Mouse (Mus musculus): ENCODE data around the gene Gigyf1. TPM values are rescaled to one million over a fixed set of nuclear protein-coding genes. Genes with fewer than 3 reads are reported as not detected.

Gigyf1 gene
- total and polyA plus RNA-seq, 3 experiments: 0.98 to 12.3 (median 5.9) TPM

- peaks cover 2 to 26% of the 10 kb centered on the region in 2 experiments for H3K4me1 ChIP-seq (ENCODE audit: control insufficient read depth in 1 of 2, insufficient read depth in 2 of 2)
- H3K79me2 ChIP-seq (replicated peaks; ENCODE audit: control insufficient read depth, extremely low read depth, insufficient read depth, poor library complexity, severe bottlenecking): no peaks in the 10 kb centered on the region
- no peaks in the 10 kb centered on the region for H3K9me3 ChIP-seq (replicated peaks; ENCODE audit: low read length)
- H3K36me3 ChIP-seq (replicated peaks in 1 of 2; ENCODE audit: control insufficient read depth in 1 of 2, insufficient read depth in 1 of 2, low read length in 1 of 2): no peaks in the 10 kb centered on the region
- no peak overlapping the region for H3K9ac ChIP-seq (ENCODE audit: insufficient read depth, low read depth)
- in situ Hi-C loops (cut with MboI; ENCODE audit: low pct_ligation_motif_present, low pct_unique_long_range_greater_than_20kb, low sequenced_read_pairs) (no loop called here), dilution Hi-C loops (cut with MboI; ENCODE audit: extremely low pct_ligation_motif_present, extremely low pct_unique_long_range_greater_than_20kb, low sequenced_read_pairs) (no loop called here)
- H3K27me3 ChIP-seq (replicated peaks): peaks cover 10% of the 10 kb centered on the region
- TF ChIP-seq USF1 (IDR thresholded peaks at IDR 0.05; ENCODE audit: low read depth, low read length) (no peak), TBP (conservative IDR thresholded peaks at IDR 0.05; ENCODE audit: low read depth, low read length) (no peak), CTCF (conservative IDR thresholded peaks at IDR 0.05 in 1 of 2, IDR thresholded peaks at IDR 0.05 in 1 of 2; ENCODE audit: low read depth in 2 of 2, low read length in 2 of 2) (no peak), E2F4 (IDR thresholded peaks at IDR 0.05; ENCODE audit: insufficient replicate concordance, low read depth, low read length) (no peak), EP300 (IDR thresholded peaks at IDR 0.05; ENCODE audit: low read length) (no peak), ZNF384 (IDR thresholded peaks at IDR 0.05; ENCODE audit: low read depth, low read length) (no peak), POLR2AphosphoS2 (IDR thresholded peaks at IDR 0.05; ENCODE audit: low read depth, low read length) (no peak), IRF4 (IDR thresholded peaks at IDR 0.05; ENCODE audit: low read depth, low read length) (no peak), NRF1 (IDR thresholded peaks at IDR 0.05; ENCODE audit: low read depth, low read length) (no peak), JUN (IDR thresholded peaks at IDR 0.05; ENCODE audit: insufficient read depth, low read depth, low read length) (no peak)
- no peak overlapping the region for H3K27ac ChIP-seq (ENCODE audit: insufficient read depth, low read depth)
- DNase-seq (ENCODE audit: extremely low read depth): no peak
- H3K4me3 ChIP-seq (replicated peaks in 1 of 3; ENCODE audit: low read depth in 2 of 3, low read length in 2 of 3, poor library complexity in 1 of 3): no peak overlapping the region
- no peak overlapping the region for H3K4me2 ChIP-seq (ENCODE audit: insufficient read depth, low read depth, poor library complexity, severe bottlenecking)
Measured at GRCm38 (mm10) chr5:137570691-137571586, 52.6 kb downstream of the Gigyf1 start.

- Histone ChIP-seq H3K4me3 (replicated peaks in 1 of 3; ENCODE audit: low read depth in 2 of 3, low read length in 2 of 3, poor library complexity in 1 of 3) (no peak overlapping the region), H3K79me2 (replicated peaks; ENCODE audit: control insufficient read depth, extremely low read depth, insufficient read depth, poor library complexity, severe bottlenecking) (no peaks in the 10 kb centered on the region), H3K9me3 (replicated peaks; ENCODE audit: low read length) (no peaks in the 10 kb centered on the region), H3K4me1 (ENCODE audit: control insufficient read depth in 1 of 2, insufficient read depth in 2 of 2) (peaks cover 0 to 17% of the 10 kb centered on the region in 2 experiments; a peak in 2 of 4 replicates), H3K27ac (ENCODE audit: insufficient read depth, low read depth) (no peak overlapping the region), H3K27me3 (replicated peaks) (peaks cover 11% of the 10 kb centered on the region), H3K36me3 (replicated peaks in 1 of 2; ENCODE audit: control insufficient read depth in 1 of 2, insufficient read depth in 1 of 2, low read length in 1 of 2) (no peaks in the 10 kb centered on the region), H3K9ac (ENCODE audit: insufficient read depth, low read depth) (no peak overlapping the region), H3K4me2 (ENCODE audit: insufficient read depth, low read depth, poor library complexity, severe bottlenecking) (no peak overlapping the region)
- dilution Hi-C loops (cut with MboI; ENCODE audit: extremely low pct_ligation_motif_present, extremely low pct_unique_long_range_greater_than_20kb, low sequenced_read_pairs): no loop called here
- no peak for DNase-seq (ENCODE audit: extremely low read depth)
- TF ChIP-seq NRF1 (IDR thresholded peaks at IDR 0.05; ENCODE audit: low read depth, low read length) (no peak), NELFE (IDR thresholded peaks at IDR 0.05; ENCODE audit: low read depth, low read length) (no peak), ETS1 (conservative IDR thresholded peaks at IDR 0.05; ENCODE audit: low read depth, low read length) (no peak), GABPA (IDR thresholded peaks at IDR 0.05; ENCODE audit: insufficient replicate concordance, low read depth, low read length) (no peak), UBTF (IDR thresholded peaks at IDR 0.05; ENCODE audit: low read depth, low read length) (no peak), POLR2AphosphoS2 (IDR thresholded peaks at IDR 0.05; ENCODE audit: low read depth, low read length) (no peak), ELF1 (IDR thresholded peaks at IDR 0.05; ENCODE audit: low read depth, low read length) (no peak), TCF12 (IDR thresholded peaks at IDR 0.05; ENCODE audit: low read depth, low read length) (no peak), JUN (IDR thresholded peaks at IDR 0.05; ENCODE audit: insufficient read depth, low read depth, low read length) (no peak), POLR2A (IDR thresholded peaks at IDR 0.05; ENCODE audit: low read depth, low read length) (no peak), ZMIZ1 (IDR thresholded peaks at IDR 0.05; ENCODE audit: low read depth, low read length) (no peak), CTCF (conservative IDR thresholded peaks at IDR 0.05 in 1 of 2, IDR thresholded peaks at IDR 0.05 in 1 of 2; ENCODE audit: low read depth in 2 of 2, low read length in 2 of 2) (no peak), ZKSCAN1 (IDR thresholded peaks at IDR 0.05; ENCODE audit: borderline replicate concordance, low read depth, low read length) (no peak)
- in situ Hi-C loops (cut with MboI; ENCODE audit: low pct_ligation_motif_present, low pct_unique_long_range_greater_than_20kb, low sequenced_read_pairs): no loop called here
Measured at GRCm38 (mm10) chr5:137574470-137574901, 56.1 kb downstream of the Gigyf1 start.

Other genes starting within 250 kb of the Gigyf1 start
Only the 20 nearest of the 22 such genes appear.
- 2.9 and 4.1 TPM in 2 replicates for gene Ufsp1, start 223.9 kb upstream of the Gigyf1 start, total RNA-seq (2012; rRNA removed)
- gene Ufsp1, start 223.9 kb upstream of the Gigyf1 start, total RNA-seq (2014; rRNA removed): 0.91 and 1.6 TPM in 2 replicates
- gene Ufsp1, start 223.9 kb upstream of the Gigyf1 start, polyA plus RNA-seq (2012; ENCODE audit: insufficient read length, low read depth): 4.4 and 5.2 TPM in 2 replicates
- gene Srrt, start 210.9 kb upstream of the Gigyf1 start, total RNA-seq (2012; rRNA removed): 165 and 267 TPM in 2 replicates
- 148 and 183 TPM in 2 replicates for gene Srrt, start 210.9 kb upstream of the Gigyf1 start, total RNA-seq (2014; rRNA removed)
- 493 and 576 TPM in 2 replicates for gene Srrt, start 210.9 kb upstream of the Gigyf1 start, polyA plus RNA-seq (2012; ENCODE audit: insufficient read length, low read depth)
- 1.4 and 1.8 TPM in 2 replicates for gene Trip6, start 204.1 kb upstream of the Gigyf1 start, total RNA-seq (2012; rRNA removed)
- 0.81 and 0.86 TPM in 2 replicates for gene Trip6, start 204.1 kb upstream of the Gigyf1 start, total RNA-seq (2014; rRNA removed)
- 3.9 and 5.1 TPM in 2 replicates for gene Trip6, start 204.1 kb upstream of the Gigyf1 start, polyA plus RNA-seq (2012; ENCODE audit: insufficient read length, low read depth)
- gene Slc12a9, start 185.0 kb upstream of the Gigyf1 start, total RNA-seq (2012; rRNA removed): 11.1 and 11.5 TPM in 2 replicates
- gene Slc12a9, start 185.0 kb upstream of the Gigyf1 start, total RNA-seq (2014; rRNA removed): 2.8 and 3.0 TPM in 2 replicates
- 7.9 and 8.2 TPM in 2 replicates for gene Slc12a9, start 185.0 kb upstream of the Gigyf1 start, polyA plus RNA-seq (2012; ENCODE audit: insufficient read length, low read depth)
- gene Ephb4, start 168.4 kb upstream of the Gigyf1 start, total RNA-seq (2012; rRNA removed): 1.6 and 2.2 TPM in 2 replicates
- 0.41 and 0.56 TPM in 2 replicates for gene Ephb4, start 168.4 kb upstream of the Gigyf1 start, total RNA-seq (2014; rRNA removed)
- 1.4 and 1.5 TPM in 2 replicates for gene Ephb4, start 168.4 kb upstream of the Gigyf1 start, polyA plus RNA-seq (2012; ENCODE audit: insufficient read length, low read depth)
- 0.04 TPM in 1 of 2 replicates, not detected in the other for gene Zan, start 41.5 kb upstream of the Gigyf1 start, total RNA-seq (2012; rRNA removed)
- not detected in 2 replicates for gene Zan, start 41.5 kb upstream of the Gigyf1 start, total RNA-seq (2014; rRNA removed)
- 0.10 and 0.78 TPM in 2 replicates for gene Zan, start 41.5 kb upstream of the Gigyf1 start, polyA plus RNA-seq (2012; ENCODE audit: insufficient read length, low read depth)
- 38.5 and 44.9 TPM in 2 replicates for gene Pop7, start 16.0 kb upstream of the Gigyf1 start, total RNA-seq (2012; rRNA removed)
- gene Pop7, start 16.0 kb upstream of the Gigyf1 start, total RNA-seq (2014; rRNA removed): 44.2 and 44.9 TPM in 2 replicates
- gene Pop7, start 16.0 kb upstream of the Gigyf1 start, polyA plus RNA-seq (2012; ENCODE audit: insufficient read length, low read depth): 34.6 and 35.0 TPM in 2 replicates
- not detected in 2 replicates for gene Epo, start 14.7 kb downstream of the Gigyf1 start, total RNA-seq (2012; rRNA removed)
- not detected in 2 replicates for gene Epo, start 14.7 kb downstream of the Gigyf1 start, total RNA-seq (2014; rRNA removed)
- gene Epo, start 14.7 kb downstream of the Gigyf1 start, polyA plus RNA-seq (2012; ENCODE audit: insufficient read length, low read depth): not detected in 2 replicates
- 388 and 480 TPM in 2 replicates for gene Gnb2, start 15.0 kb downstream of the Gigyf1 start, total RNA-seq (2012; rRNA removed)
- gene Gnb2, start 15.0 kb downstream of the Gigyf1 start, total RNA-seq (2014; rRNA removed): 261 and 264 TPM in 2 replicates
- gene Gnb2, start 15.0 kb downstream of the Gigyf1 start, polyA plus RNA-seq (2012; ENCODE audit: insufficient read length, low read depth): 312 and 327 TPM in 2 replicates
- not detected in 2 replicates for gene Actl6b, start 35.0 kb downstream of the Gigyf1 start, total RNA-seq (2012; rRNA removed)
- not detected in 2 replicates for gene Actl6b, start 35.0 kb downstream of the Gigyf1 start, total RNA-seq (2014; rRNA removed)
- not detected in 2 replicates for gene Actl6b, start 35.0 kb downstream of the Gigyf1 start, polyA plus RNA-seq (2012; ENCODE audit: insufficient read length, low read depth)
- 1.3 and 2.2 TPM in 2 replicates for gene Tfr2, start 51.3 kb downstream of the Gigyf1 start, total RNA-seq (2012; rRNA removed)
- gene Tfr2, start 51.3 kb downstream of the Gigyf1 start, total RNA-seq (2014; rRNA removed): 0.50 and 0.67 TPM in 2 replicates
- 1.1 and 2.2 TPM in 2 replicates for gene Tfr2, start 51.3 kb downstream of the Gigyf1 start, polyA plus RNA-seq (2012; ENCODE audit: insufficient read length, low read depth)
- gene Mospd3, start 82.5 kb downstream of the Gigyf1 start, total RNA-seq (2012; rRNA removed): 4.2 and 5.5 TPM in 2 replicates
- gene Mospd3, start 82.5 kb downstream of the Gigyf1 start, total RNA-seq (2014; rRNA removed): 0.76 and 1.5 TPM in 2 replicates
- 18.3 and 23.7 TPM in 2 replicates for gene Mospd3, start 82.5 kb downstream of the Gigyf1 start, polyA plus RNA-seq (2012; ENCODE audit: insufficient read length, low read depth)
- gene Pcolce, start 95.2 kb downstream of the Gigyf1 start, total RNA-seq (2012; rRNA removed): 0.30 and 0.46 TPM in 2 replicates
- gene Pcolce, start 95.2 kb downstream of the Gigyf1 start, total RNA-seq (2014; rRNA removed): not detected in 2 replicates
- 0.76 and 0.97 TPM in 2 replicates for gene Pcolce, start 95.2 kb downstream of the Gigyf1 start, polyA plus RNA-seq (2012; ENCODE audit: insufficient read length, low read depth)
- gene Fbxo24, start 110.5 kb downstream of the Gigyf1 start, total RNA-seq (2012; rRNA removed): 0.13 TPM in 2 replicates
- gene Fbxo24, start 110.5 kb downstream of the Gigyf1 start, total RNA-seq (2014; rRNA removed): not detected in 2 replicates
- gene Fbxo24, start 110.5 kb downstream of the Gigyf1 start, polyA plus RNA-seq (2012; ENCODE audit: insufficient read length, low read depth): 0.24 and 0.26 TPM in 2 replicates
- 20.0 and 25.6 TPM in 2 replicates for gene Lrch4, start 110.6 kb downstream of the Gigyf1 start, total RNA-seq (2012; rRNA removed)
- 9.0 and 9.9 TPM in 2 replicates for gene Lrch4, start 110.6 kb downstream of the Gigyf1 start, total RNA-seq (2014; rRNA removed)
- gene Lrch4, start 110.6 kb downstream of the Gigyf1 start, polyA plus RNA-seq (2012; ENCODE audit: insufficient read length, low read depth): 47.9 and 62.1 TPM in 2 replicates
- 1.1 and 1.5 TPM in 2 replicates for gene Gm20605, start 110.6 kb downstream of the Gigyf1 start, total RNA-seq (2012; rRNA removed)
- gene Gm20605, start 110.6 kb downstream of the Gigyf1 start, total RNA-seq (2014; rRNA removed): 0.50 and 1.1 TPM in 2 replicates
- gene Gm20605, start 110.6 kb downstream of the Gigyf1 start, polyA plus RNA-seq (2012; ENCODE audit: insufficient read length, low read depth): 7.4 and 9.0 TPM in 2 replicates
- 2.2 and 2.4 TPM in 2 replicates for gene Sap25, start 122.8 kb downstream of the Gigyf1 start, total RNA-seq (2012; rRNA removed)
- gene Sap25, start 122.8 kb downstream of the Gigyf1 start, total RNA-seq (2014; rRNA removed): 0.72 and 2.1 TPM in 2 replicates
- 12.1 and 16.6 TPM in 2 replicates for gene Sap25, start 122.8 kb downstream of the Gigyf1 start, polyA plus RNA-seq (2012; ENCODE audit: insufficient read length, low read depth)
- not detected in 2 replicates for gene Irs3, start 127.2 kb downstream of the Gigyf1 start, total RNA-seq (2012; rRNA removed)
- gene Irs3, start 127.2 kb downstream of the Gigyf1 start, total RNA-seq (2014; rRNA removed): not detected in 2 replicates
- not detected in 2 replicates for gene Irs3, start 127.2 kb downstream of the Gigyf1 start, polyA plus RNA-seq (2012; ENCODE audit: insufficient read length, low read depth)
- gene Agfg2, start 166.2 kb downstream of the Gigyf1 start, total RNA-seq (2012; rRNA removed): 8.7 and 10.0 TPM in 2 replicates
- 11.5 and 13.4 TPM in 2 replicates for gene Agfg2, start 166.2 kb downstream of the Gigyf1 start, total RNA-seq (2014; rRNA removed)
- 16.7 and 16.8 TPM in 2 replicates for gene Agfg2, start 166.2 kb downstream of the Gigyf1 start, polyA plus RNA-seq (2012; ENCODE audit: insufficient read length, low read depth)
- gene Nyap1, start 223.1 kb downstream of the Gigyf1 start, total RNA-seq (2012; rRNA removed): 0.67 and 1.4 TPM in 2 replicates
- 0.28 and 0.34 TPM in 2 replicates for gene Nyap1, start 223.1 kb downstream of the Gigyf1 start, total RNA-seq (2014; rRNA removed)
- gene Nyap1, start 223.1 kb downstream of the Gigyf1 start, polyA plus RNA-seq (2012; ENCODE audit: insufficient read length, low read depth): 0.35 and 0.43 TPM in 2 replicates